Mouse (Mus musculus): ENCODE measurements around the gene Lonrf3. TPM values are rescaled to one million over a fixed set of nuclear protein-coding genes. Genes with fewer than 3 reads are reported as not detected.

Lonrf3 gene
- polyA plus RNA-seq, 1 experiment: 1.7 TPM

GRCm38 (mm10) chrX:36352446-36352845 is 24.3 kb downstream of the Lonrf3 start:
- no peak overlapping the region for H3K4me3 ChIP-seq (ENCODE audit: control insufficient read depth, insufficient read depth, low read length)
- DNase-seq: no peak
- TF ChIP-seq POLR2A (IDR thresholded peaks at IDR 0.05; ENCODE audit: control insufficient read depth, extremely low read depth, insufficient read depth, low read length, poor library complexity): no peak
- TF ChIP-seq CTCF (IDR thresholded peaks at IDR 0.05; ENCODE audit: borderline replicate concordance, control insufficient read depth, extremely low read depth, insufficient read depth, low read length, poor library complexity): no peak
- no peak overlapping the region for H3K27ac ChIP-seq (ENCODE audit: control insufficient read depth, insufficient read depth, low read length)
- 69% methylated on average over 3 of the region's 3 CpGs for WGBS
- no peaks in the 10 kb centered on the region for H3K27me3 ChIP-seq (ENCODE audit: control insufficient read depth, insufficient read depth, low read length)
- H3K36me3 ChIP-seq (ENCODE audit: control insufficient read depth, insufficient read depth, low read length): no peaks in the 10 kb centered on the region
- no peaks in the 10 kb centered on the region for H3K4me1 ChIP-seq (replicated peaks; ENCODE audit: control insufficient read depth, insufficient read depth, low read length)

DNA sequence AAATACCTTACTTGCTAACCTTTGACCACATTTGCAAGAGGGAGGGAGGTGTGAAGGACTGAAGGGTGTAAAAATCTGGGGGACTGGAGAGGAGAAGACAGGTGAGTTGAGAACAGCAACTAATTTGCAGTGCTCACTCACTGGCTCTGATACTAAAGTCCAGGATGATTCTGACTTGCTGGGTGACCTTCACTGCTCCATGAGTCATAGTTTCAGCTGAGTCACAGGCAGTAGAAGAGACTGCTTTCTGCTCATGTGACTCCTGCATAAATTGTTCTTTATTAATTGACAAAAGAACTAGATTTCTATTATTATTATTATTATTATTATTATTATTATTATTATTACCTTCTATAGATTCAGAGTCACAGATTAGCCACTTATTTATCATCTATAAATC is 57.2 kb downstream of the Lonrf3 start:
- no peak overlapping the region for H3K27ac ChIP-seq (ENCODE audit: control insufficient read depth, insufficient read depth, low read length)
- TF ChIP-seq POLR2A (IDR thresholded peaks at IDR 0.05; ENCODE audit: control insufficient read depth, extremely low read depth, insufficient read depth, low read length, poor library complexity) (no peak), CTCF (IDR thresholded peaks at IDR 0.05; ENCODE audit: borderline replicate concordance, control insufficient read depth, extremely low read depth, insufficient read depth, low read length, poor library complexity) (no peak)

DNA sequence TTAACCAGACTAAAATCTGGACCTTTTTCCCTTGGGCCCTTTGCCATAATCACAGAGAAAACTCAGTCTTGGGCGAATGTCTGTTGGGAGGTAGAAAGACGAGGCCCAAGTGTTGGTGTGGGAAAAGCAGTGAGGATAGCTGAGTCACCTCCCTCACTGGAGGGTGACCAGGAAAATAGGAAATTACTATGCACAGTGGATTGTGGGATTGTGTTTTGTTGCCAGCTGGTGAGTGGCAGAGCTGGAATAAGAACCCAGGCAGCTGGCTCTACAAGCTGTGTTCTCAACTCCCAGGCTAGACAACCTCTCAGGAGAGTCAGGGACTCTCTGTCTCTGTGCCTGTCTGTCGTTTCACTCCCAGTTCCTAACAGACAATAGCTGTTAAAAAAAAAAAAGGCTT is 61.8 kb downstream of the Lonrf3 start:
- no peak for DNase-seq
- H3K4me1 ChIP-seq (replicated peaks; ENCODE audit: control insufficient read depth, insufficient read depth, low read length): no peaks in the 10 kb centered on the region
- no peaks in the 10 kb centered on the region for H3K36me3 ChIP-seq (ENCODE audit: control insufficient read depth, insufficient read depth, low read length)

More for the DNA sequence above, 57.2 kb downstream of the Lonrf3 start:
- no peak overlapping the region for H3K4me3 ChIP-seq (ENCODE audit: control insufficient read depth, insufficient read depth, low read length)
- no peaks in the 10 kb centered on the region for H3K36me3 ChIP-seq (ENCODE audit: control insufficient read depth, insufficient read depth, low read length)
- DNase-seq: no peak
- no peaks in the 10 kb centered on the region for H3K27me3 ChIP-seq (ENCODE audit: control insufficient read depth, insufficient read depth, low read length)
- no peaks in the 10 kb centered on the region for H3K4me1 ChIP-seq (replicated peaks; ENCODE audit: control insufficient read depth, insufficient read depth, low read length)

GRCm38 (mm10) chrX:36390503-36390902 is 62.4 kb downstream of the Lonrf3 start:
- TF ChIP-seq POLR2A (IDR thresholded peaks at IDR 0.05; ENCODE audit: control insufficient read depth, extremely low read depth, insufficient read depth, low read length, poor library complexity): no peak
- TF ChIP-seq CTCF (IDR thresholded peaks at IDR 0.05; ENCODE audit: borderline replicate concordance, control insufficient read depth, extremely low read depth, insufficient read depth, low read length, poor library complexity): no peak
- DNase-seq: no peak
- WGBS: 5% methylated on average over 2 of the region's 2 CpGs
- Histone ChIP-seq H3K27me3 (ENCODE audit: control insufficient read depth, insufficient read depth, low read length) (no peaks in the 10 kb centered on the region), H3K4me3 (ENCODE audit: control insufficient read depth, insufficient read depth, low read length) (no peak overlapping the region), H3K27ac (ENCODE audit: control insufficient read depth, insufficient read depth, low read length) (no peak overlapping the region), H3K36me3 (ENCODE audit: control insufficient read depth, insufficient read depth, low read length) (no peaks in the 10 kb centered on the region), H3K4me1 (replicated peaks; ENCODE audit: control insufficient read depth, insufficient read depth, low read length) (no peaks in the 10 kb centered on the region)

More for the DNA sequence above, 61.8 kb downstream of the Lonrf3 start:
- no peak for TF ChIP-seq POLR2A (IDR thresholded peaks at IDR 0.05; ENCODE audit: control insufficient read depth, extremely low read depth, insufficient read depth, low read length, poor library complexity)
- no peak for TF ChIP-seq CTCF (IDR thresholded peaks at IDR 0.05; ENCODE audit: borderline replicate concordance, control insufficient read depth, extremely low read depth, insufficient read depth, low read length, poor library complexity)
- Histone ChIP-seq H3K27me3 (ENCODE audit: control insufficient read depth, insufficient read depth, low read length) (no peaks in the 10 kb centered on the region), H3K4me3 (ENCODE audit: control insufficient read depth, insufficient read depth, low read length) (no peak overlapping the region), H3K27ac (ENCODE audit: control insufficient read depth, insufficient read depth, low read length) (no peak overlapping the region)
- 72% methylated on average over 3 of the region's 3 CpGs for WGBS

DNA sequence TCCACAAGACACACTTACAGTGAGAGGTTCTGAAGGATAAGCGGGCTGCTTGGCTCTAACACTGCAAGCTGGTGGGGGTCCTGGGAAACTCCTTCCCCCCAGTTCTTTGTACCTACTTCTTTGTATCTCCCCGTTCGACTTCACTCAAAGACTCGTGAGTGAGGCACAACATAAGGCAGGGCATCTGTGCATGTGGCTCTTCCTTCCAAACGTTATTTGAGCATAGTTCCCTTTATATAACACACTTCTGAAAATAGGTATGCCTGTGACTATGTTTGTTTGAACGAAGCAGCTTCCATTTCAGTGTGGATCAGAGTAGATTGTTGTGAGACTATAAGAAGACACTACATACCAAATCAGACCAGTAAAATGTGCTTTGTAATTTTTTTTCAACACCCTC is 64.5 kb downstream of the Lonrf3 start:
- H3K27ac ChIP-seq (ENCODE audit: control insufficient read depth, insufficient read depth, low read length): no peak overlapping the region
- no peaks in the 10 kb centered on the region for H3K4me1 ChIP-seq (replicated peaks; ENCODE audit: control insufficient read depth, insufficient read depth, low read length)
- H3K36me3 ChIP-seq (ENCODE audit: control insufficient read depth, insufficient read depth, low read length): no peaks in the 10 kb centered on the region
- TF ChIP-seq CTCF (IDR thresholded peaks at IDR 0.05; ENCODE audit: borderline replicate concordance, control insufficient read depth, extremely low read depth, insufficient read depth, low read length, poor library complexity) (no peak), POLR2A (IDR thresholded peaks at IDR 0.05; ENCODE audit: control insufficient read depth, extremely low read depth, insufficient read depth, low read length, poor library complexity) (no peak)
- H3K4me3 ChIP-seq (ENCODE audit: control insufficient read depth, insufficient read depth, low read length): no peak overlapping the region
- H3K27me3 ChIP-seq (ENCODE audit: control insufficient read depth, insufficient read depth, low read length): no peaks in the 10 kb centered on the region
- no peak for DNase-seq
- 54% methylated on average over 6 of the region's 6 CpGs for WGBS

- Histone ChIP-seq H3K4me3 (ENCODE audit: control insufficient read depth, insufficient read depth, low read length) (no peak overlapping the region), H3K36me3 (ENCODE audit: control insufficient read depth, insufficient read depth, low read length) (no peaks in the 10 kb centered on the region), H3K27ac (ENCODE audit: control insufficient read depth, insufficient read depth, low read length) (no peak overlapping the region), H3K4me1 (replicated peaks; ENCODE audit: control insufficient read depth, insufficient read depth, low read length) (no peaks in the 10 kb centered on the region), H3K27me3 (ENCODE audit: control insufficient read depth, insufficient read depth, low read length) (no peaks in the 10 kb centered on the region)
- TF ChIP-seq POLR2A (IDR thresholded peaks at IDR 0.05; ENCODE audit: control insufficient read depth, extremely low read depth, insufficient read depth, low read length, poor library complexity): no peak
- no peak for TF ChIP-seq CTCF (IDR thresholded peaks at IDR 0.05; ENCODE audit: borderline replicate concordance, control insufficient read depth, extremely low read depth, insufficient read depth, low read length, poor library complexity)
- 23% methylated on average over 6 of the region's 6 CpGs for WGBS
- DNase-seq: no peak
Measured at GRCm38 (mm10) chrX:36393279-36393678, 65.1 kb downstream of the Lonrf3 start.

DNA sequence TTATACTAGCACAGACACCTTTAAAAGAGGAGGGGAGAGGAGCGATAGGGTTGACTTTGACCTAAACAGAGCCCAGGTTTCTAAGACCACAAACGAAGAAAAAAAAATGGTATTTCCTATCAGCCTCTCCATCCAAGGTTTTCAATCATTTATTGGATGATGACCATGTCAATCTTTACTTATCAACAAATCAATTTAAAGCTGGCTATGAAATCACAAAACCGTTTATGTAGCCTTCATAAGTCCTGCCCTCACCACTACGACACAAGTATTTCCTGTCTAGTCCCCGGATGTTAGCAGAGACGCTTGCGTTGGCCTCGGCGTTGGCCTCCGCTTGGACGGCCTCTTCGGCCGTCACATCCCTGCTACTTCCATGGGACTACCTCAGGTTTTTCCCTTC is 72.8 kb downstream of the Lonrf3 start, which contains the start of gene Gm6268:
Gene Gm6268, plus strand, starts transcription at position 301 of the 400 bp plus-strand sequence.
- H3K27ac ChIP-seq (ENCODE audit: control insufficient read depth, insufficient read depth, low read length): no peak within 1 kb of the TSS
- no peaks in the 10 kb centered on the region for H3K4me1 ChIP-seq (replicated peaks; ENCODE audit: control insufficient read depth, insufficient read depth, low read length)
- WGBS: 95% methylated on average over 13 of the region's 13 CpGs
- DNase-seq: no peak
- H3K4me3 ChIP-seq (ENCODE audit: control insufficient read depth, insufficient read depth, low read length): no peak within 1 kb of the TSS
- H3K36me3 ChIP-seq (ENCODE audit: control insufficient read depth, insufficient read depth, low read length): no peaks in the 10 kb centered on the region
- TF ChIP-seq POLR2A (IDR thresholded peaks at IDR 0.05; ENCODE audit: control insufficient read depth, extremely low read depth, insufficient read depth, low read length, poor library complexity) (no peak), CTCF (IDR thresholded peaks at IDR 0.05; ENCODE audit: borderline replicate concordance, control insufficient read depth, extremely low read depth, insufficient read depth, low read length, poor library complexity) (no peak)
- H3K27me3 ChIP-seq (ENCODE audit: control insufficient read depth, insufficient read depth, low read length): no peaks in the 10 kb centered on the region
